Mouse (Mus musculus) thymus, adult 2 months (tissue): Measurements from ENCODE around the gene Tom1. TPM values are rescaled to one million over a fixed set of nuclear protein-coding genes. Genes with fewer than 3 reads are reported as not detected.

Experiments used
- DNase-seq: peaks from one replicate; pipeline ENCODE4 v3.0.0; 2021
- H3K27ac ChIP-seq: fragments of 200-500 bp; 2 replicates; pipeline ENCODE4 v1.5.1; 2012; ENCODE audit warnings: low read length, control low read depth; ENCODE audit not compliant: control insufficient read depth, insufficient read depth
- H3K27me3 ChIP-seq: fragments of 200-500 bp; 2 replicates; pipeline ENCODE4 v1.6.1; 2012; ENCODE audit warnings: mild to moderate bottlenecking, low read length, moderate library complexity, mixed read lengths; ENCODE audit not compliant: control insufficient read depth, insufficient read depth
- H3K36me3 ChIP-seq: fragments of 200-500 bp; 2 replicates; pipeline ENCODE4 v1.6.1; 2012; ENCODE audit warnings: mild to moderate bottlenecking, low read length, moderate library complexity; ENCODE audit not compliant: control insufficient read depth, insufficient read depth
- H3K4me1 ChIP-seq: fragments of 200-500 bp; replicated peaks from 2 replicates; pipeline ENCODE4 v1.6.1; 2012; ENCODE audit warnings: low read length; ENCODE audit not compliant: control insufficient read depth, insufficient read depth
- H3K4me3 ChIP-seq: fragments of 200-500 bp; 2 replicates; pipeline ENCODE4 v1.5.1; 2012; ENCODE audit warnings: mild to moderate bottlenecking, low read length, control low read depth, moderate library complexity; ENCODE audit not compliant: control insufficient read depth, insufficient read depth
- CTCF ChIP-seq: fragments of 200-500 bp; IDR thresholded peaks from 2 replicates; pipeline ENCODE4 v1.5.1; 2012; ENCODE audit warnings: mild to moderate bottlenecking, control low read depth, low read length, moderate library complexity, borderline replicate concordance; ENCODE audit not compliant: control insufficient read depth, poor library complexity, insufficient read depth; ENCODE audit errors: extremely low read depth
- POLR2A ChIP-seq: fragments of 200-500 bp; IDR thresholded peaks from 2 replicates; pipeline ENCODE4 v1.6.1; 2012; ENCODE audit warnings: mild to moderate bottlenecking, low read length, control low read depth, moderate library complexity; ENCODE audit not compliant: control insufficient read depth, poor library complexity, insufficient read depth; ENCODE audit errors: extremely low read depth
- WGBS: fragments of 180-500 bp; shearing (Covaris S2); methylation state at CpG from one replicate; pipeline ENCODE4 v1.1.7; 2018; 5-methylcytosine and 5-hydroxymethylcytosine counted together
- polyA plus RNA-seq: library from polyadenylated mRNA; depleted of rRNA; stranded (reverse); fragments of >200 nt; gene quantifications from 2 replicates; pipeline ENCODE4 v1.2.3, GENCODE M21; 2012

Gene Tom1
- polyA plus RNA-seq, 1 experiment, result 41.9 TPM

GRCm38 (mm10) chr8:75023660-75024316 is 9.7 kb upstream of the Tom1 start:
- WGBS, result 94% methylated on average over 3 of the region's 3 CpGs
- no peaks in the 10 kb centered on the region for H3K4me1 ChIP-seq
- no peaks in the 10 kb centered on the region for H3K27me3 ChIP-seq
- DNase-seq, result peak; percentile 27
- TF ChIP-seq CTCF, result no peak
- TF ChIP-seq POLR2A, result no peak
- H3K4me3 ChIP-seq, result no peak overlapping the region
- H3K27ac ChIP-seq, result no peak overlapping the region
- peaks cover 36% of the 10 kb centered on the region for H3K36me3 ChIP-seq

- no peak for DNase-seq
- Histone ChIP-seq H3K36me3 (peaks cover 39% of the 10 kb centered on the region), H3K27ac (no peak overlapping the region), H3K4me1 (no peaks in the 10 kb centered on the region), H3K27me3 (no peaks in the 10 kb centered on the region), H3K4me3 (no peak overlapping the region)
- TF ChIP-seq CTCF (no peak), POLR2A (no peak)
- over 99% methylated on average over 4 of the region's 4 CpGs for WGBS
Measured at GRCm38 (mm10) chr8:75025809-75026208, 7.7 kb upstream of the Tom1 start.

GRCm38 (mm10) chr8:75030453-75031024 is 3.0 kb upstream of the Tom1 start:
- WGBS, result over 99% methylated on average over 3 of the region's 3 CpGs
- TF ChIP-seq POLR2A, result no peak
- no peak for TF ChIP-seq CTCF
- DNase-seq, result no peak

GRCm38 (mm10) chr8:75032961-75033360 is 544 bp upstream of the Tom1 start:
- DNase-seq, result no peak
- WGBS, result 86% methylated on average over 5 of the region's 5 CpGs
- Histone ChIP-seq H3K27ac (no peak overlapping the region), H3K4me3 (0 out of 2 replicates have a peak overlapping the region, but pooled peaks have one; percentile 60), H3K36me3 (peaks cover 9% of the 10 kb centered on the region; the same call in 1 of the 2 replicates), H3K4me1 (peaks cover 7% of the 10 kb centered on the region; the same call in 1 of the 2 replicates), H3K27me3 (no peaks in the 10 kb centered on the region)
- no peak for TF ChIP-seq CTCF
- no peak for TF ChIP-seq POLR2A

More at GRCm38 (mm10) chr8:75030453-75031024, 3.0 kb upstream of the Tom1 start:
- peaks cover 7% of the 10 kb centered on the region; the same call in 1 of the 2 replicates for H3K4me1 ChIP-seq
- H3K36me3 ChIP-seq, result peaks cover 17% of the 10 kb centered on the region; the same call in 1 of the 2 replicates
- no peak overlapping the region for H3K27ac ChIP-seq
- no peaks in the 10 kb centered on the region for H3K27me3 ChIP-seq
- no peak overlapping the region for H3K4me3 ChIP-seq

- H3K27me3 ChIP-seq, result no peaks in the 10 kb centered on the region
- H3K4me1 ChIP-seq, result peaks cover 7% of the 10 kb centered on the region; the same call in 1 of the 2 replicates
- TF ChIP-seq POLR2A (no peak), CTCF (no peak)
- DNase-seq, result no peak
- no peak overlapping the region for H3K27ac ChIP-seq
- no peaks in the 10 kb centered on the region; the same call in 1 of the 2 replicates for H3K36me3 ChIP-seq
- peak overlapping the region; percentile 60 for H3K4me3 ChIP-seq
- 2% methylated on average over 17 of the region's 17 CpGs for WGBS
Measured at GRCm38 (mm10) chr8:75034285-75034684, 780 bp downstream of the Tom1 start.

GRCm38 (mm10) chr8:75035640-75036039 is 2.1 kb downstream of the Tom1 start:
- no peak overlapping the region for H3K27ac ChIP-seq
- no peak for DNase-seq
- no peak for TF ChIP-seq POLR2A
- TF ChIP-seq CTCF, result no peak
- peaks cover 7% of the 10 kb centered on the region; the same call in 1 of the 2 replicates for H3K4me1 ChIP-seq
- no peak overlapping the region for H3K4me3 ChIP-seq
- H3K27me3 ChIP-seq, result no peaks in the 10 kb centered on the region
- H3K36me3 ChIP-seq, result no peaks in the 10 kb centered on the region; the same call in 1 of the 2 replicates

- no peak for TF ChIP-seq POLR2A
- no peak for TF ChIP-seq CTCF
- no peak for DNase-seq
- no peak overlapping the region for H3K4me3 ChIP-seq
- no peaks in the 10 kb centered on the region for H3K36me3 ChIP-seq
- H3K4me1 ChIP-seq, result 0 out of 2 replicates have a peak, but pooled peaks cover 4% of the 10 kb centered on the region
- no peaks in the 10 kb centered on the region for H3K27me3 ChIP-seq
- H3K27ac ChIP-seq, result no peak overlapping the region
Measured at GRCm38 (mm10) chr8:75038497-75038896, 5.0 kb downstream of the Tom1 start.
